ENCODE assay signal across 9 mouse cellular contexts in the genomic region with DNA sequence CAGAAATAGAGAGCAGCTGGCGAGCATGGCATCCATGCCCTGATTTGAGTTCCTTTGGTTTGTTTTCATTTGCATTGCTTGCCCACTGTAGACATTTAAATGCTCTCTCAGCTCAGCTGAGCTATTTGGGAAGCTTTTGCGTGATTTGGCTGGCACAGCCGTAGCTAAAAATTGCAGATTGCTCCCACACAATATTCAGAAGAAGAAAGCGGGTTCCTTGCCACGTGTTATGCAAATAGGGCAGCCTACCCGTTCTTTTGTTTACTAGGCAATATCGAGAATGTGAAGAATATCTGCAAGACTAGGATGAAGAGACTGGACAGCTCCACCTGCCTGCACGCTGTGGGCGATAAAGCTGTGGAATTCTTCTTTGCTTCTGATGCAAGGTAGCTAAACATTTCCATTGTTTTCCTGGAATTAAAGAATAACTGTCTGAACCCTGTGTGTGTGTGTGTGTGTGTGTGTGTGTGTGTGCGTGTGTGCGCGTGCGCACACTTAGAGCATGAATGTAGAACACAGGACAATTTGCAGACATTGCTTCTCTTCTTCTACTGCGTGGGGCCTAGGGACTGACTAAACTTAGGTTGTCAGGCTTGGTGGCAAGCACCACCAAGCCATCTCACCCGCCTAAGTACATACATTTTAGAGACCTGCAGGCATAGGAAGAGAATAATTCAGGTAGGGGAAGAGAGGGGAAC. TPM values are rescaled to one million over a fixed set of nuclear protein-coding genes. Genes with fewer than 3 reads are reported as not detected.
DNase-seq lines count a peak whose midpoint lies in the region; ATAC-seq lines count a peak whose summit lies in the region.
"Had no signal": no experiment of that assay in that cellular context is flagged by ENCODE, and none has a peak within 500 bp of the region (broad histone marks: within the 10 kb centered on the region; RNA-seq: fewer than 3 reads in every experiment).

No protein-coding gene starts in this region.

- intact Hi-C loops in left cerebral cortex, postnatal 4 days (cut with DNase I), result no loop called here

- peak; percentile 83 for DNase-seq in left cerebral cortex, adult 11 months (ENCODE audit: low spot score)
- DNase-seq in left cerebral cortex, postnatal 4 days, result no peak
- peak; percentile 54 to 58 for DNase-seq in layer of hippocampus, postnatal 36 days
- DNase-seq in right cerebral cortex, postnatal 36 days (ENCODE audit: low spot score in 2 of 2), result peak; percentile 69 to 94
- DNase-seq in urinary bladder, postnatal 10 days (ENCODE audit: low spot score), result no peak
- no peak for DNase-seq in ovary, postnatal 36 days (ENCODE audit: low spot score)
- no peak for DNase-seq in spleen, postnatal 10 days (ENCODE audit: low spot score in 2 of 2)
- DNase-seq: lung, postnatal 10 days had no signal

- peak; percentile 89 for ATAC-seq in frontal cortex, adult (ENCODE audit: low TSS enrichment)

RNA-seq across cellular contexts. Expression of gene Gfpt2, which starts 25.0 kb away (rescaled TPM):
- 10 to 100 TPM; 13.0 to 13.7 TPM for total RNA-seq in left cerebral cortex, postnatal 4 days (2021)
- total RNA-seq in layer of hippocampus, postnatal 36 days (2021), result 1 to 10 TPM; 3.8 to 3.9 TPM

RNA-seq across cellular contexts. Expression of gene Mapk9, which starts 27.5 kb away (rescaled TPM):
- total RNA-seq in left cerebral cortex, postnatal 4 days (2021), result 100 to 1,000 TPM; 135 to 139 TPM
- total RNA-seq in layer of hippocampus, postnatal 36 days (2021), result 100 to 1,000 TPM; 146 to 152 TPM

Comparison
In these comparisons a context has a peak if more than half of its experiments do, and no peak if none do; other contexts are left out.
1. DNase-seq: peak in left cerebral cortex, adult 11 months (single experiment), layer of hippocampus, postnatal 36 days (2 of 2) and right cerebral cortex, postnatal 36 days (2 of 2); none in left cerebral cortex, postnatal 4 days (single experiment), urinary bladder, postnatal 10 days (single experiment), ovary, postnatal 36 days (single experiment) and spleen, postnatal 10 days (0 of 2).